Mouse (Mus musculus) lung, embryonic 14.5 days (tissue): ENCODE measurements around the gene Mei1. TPM values are rescaled to one million over a fixed set of nuclear protein-coding genes. Genes with fewer than 3 reads are reported as not detected.
A peak's percentile ranks its signal among the peaks of the same experiment; 100 is the strongest.

Experiments used
- ATAC-seq: fragments of 200-750 bp; cut with Nextera tagmentation; 2 replicates; pipeline ENCODE4 v1.8.0; 2017; ENCODE audit warnings: mild to moderate bottlenecking, moderate TSS enrichment, moderate library complexity; ENCODE audit not compliant: insufficient read depth
- DNase-seq: peaks from one replicate; pipeline ENCODE4 v3.0.0-alpha.2; 2015
- H3K27ac ChIP-seq: fragments of 300-500 bp; sonication (generic); 2 replicates; pipeline ENCODE4 v1.5.1; 2014; ENCODE audit warnings: low read depth, mild to moderate bottlenecking, moderate library complexity
- H3K27me3 ChIP-seq: fragments of 300-500 bp; sonication (generic); 2 replicates; pipeline ENCODE4 v1.6.1; 2014; ENCODE audit warnings: low read length, control low read depth; ENCODE audit not compliant: insufficient read depth
- H3K36me3 ChIP-seq: fragments of 300-500 bp; sonication (generic); 2 replicates; pipeline ENCODE4 v1.6.1; 2014; ENCODE audit warnings: control low read depth; ENCODE audit not compliant: insufficient read depth
- H3K4me1 ChIP-seq: fragments of 300-500 bp; sonication (generic); 2 replicates; pipeline ENCODE4 v1.6.1; 2014; ENCODE audit warnings: antibody characterized with exemption, control low read depth; ENCODE audit not compliant: insufficient read depth
- H3K4me2 ChIP-seq: fragments of 300-500 bp; sonication (generic); 2 replicates; pipeline ENCODE4 v1.6.1; 2014; ENCODE audit warnings: mild to moderate bottlenecking
- H3K4me3 ChIP-seq: fragments of 300-500 bp; sonication (generic); 2 replicates; pipeline ENCODE4 v1.5.1; 2014; ENCODE audit warnings: low read depth, low read length
- H3K9ac ChIP-seq: fragments of 300-500 bp; sonication (generic); 2 replicates; pipeline ENCODE4 v1.6.1; 2014
- H3K9me3 ChIP-seq: fragments of 300-500 bp; sonication (generic); 2 replicates; pipeline ENCODE4 v1.6.1; 2016; ENCODE audit warnings: low read depth, low read length, control low read depth
- CTCF ChIP-seq: IDR thresholded peaks from 2 replicates; pipeline ENCODE4 v1.5.1; 2016; ENCODE audit warnings: antibody characterized with exemption, low read depth
- WGBS: fragments of 180-500 bp; shearing (Covaris S2); extraction: QIAGEN DNeasy Blood & Tissue Kit; methylation state at CpG from one replicate; pipeline ENCODE4 v1.1.7; 2014; 5-methylcytosine and 5-hydroxymethylcytosine counted together
- polyA plus RNA-seq: library from polyadenylated mRNA; unstranded; fragments of >200 nt; fragmentation: Nextera tagmentation; extraction: Ambion mirVana; gene quantifications from 2 replicates; pipeline ENCODE4 v1.2.1, GENCODE M21; 2014

The Mei1 gene
- polyA plus RNA-seq, 1 experiment from 2014 or later: not detected

DNA sequence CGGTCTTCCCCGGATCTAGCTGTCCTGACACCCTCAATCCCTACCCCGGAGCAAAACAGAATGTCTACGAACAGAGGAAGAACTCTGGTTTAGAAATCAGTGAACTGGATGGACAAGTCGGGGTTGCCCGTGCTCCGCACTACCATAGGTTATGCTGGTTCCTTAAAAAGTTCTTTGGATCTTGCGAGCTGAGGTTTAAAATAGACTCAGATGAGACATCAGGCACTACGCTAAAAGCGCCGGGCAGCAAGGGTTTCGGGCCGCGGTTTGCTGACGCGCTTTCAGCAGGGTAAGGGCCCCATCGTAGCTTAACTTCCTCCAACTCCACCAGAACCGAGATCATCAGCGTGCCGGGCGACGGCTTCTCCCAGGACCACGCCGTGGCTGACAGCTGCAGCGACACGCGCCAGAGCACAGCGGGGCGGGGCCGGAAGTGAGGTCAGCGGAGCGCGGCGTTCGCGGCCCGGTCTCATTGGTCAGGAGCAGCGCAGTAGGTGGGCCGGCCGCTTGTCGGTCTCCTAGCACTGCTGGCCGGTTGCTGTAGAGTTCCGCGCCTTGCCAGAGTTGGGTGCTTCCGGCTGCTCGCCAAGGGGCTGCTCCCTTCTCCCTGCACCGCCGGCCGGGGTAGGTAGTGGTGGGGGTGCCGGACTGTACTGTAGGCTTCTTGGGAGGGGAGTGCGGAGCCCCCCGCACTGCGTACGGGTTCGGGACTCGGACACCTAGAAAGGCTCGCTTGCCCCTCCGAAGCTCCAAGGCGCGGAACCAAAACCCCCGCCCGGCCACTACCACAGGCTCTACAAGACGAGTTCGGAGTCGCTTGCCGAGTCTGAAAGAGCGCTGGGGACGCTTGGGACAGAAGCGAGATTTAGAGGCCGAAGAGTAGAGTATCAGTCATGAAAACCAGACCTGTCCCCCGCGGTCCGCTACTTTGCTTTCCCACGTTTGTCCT is 57.9 kb downstream of the Mei1 start, which contains the start of gene Ccdc134:
TSS of gene Ccdc134 (plus strand) at position 497 of the 949 bp plus-strand sequence.
- TF ChIP-seq CTCF: peak; percentile 2; the same call in 1 of the 2 replicates
- Histone ChIP-seq H3K36me3 (peaks cover 14% of the 10 kb centered on the region; the same call in 1 of the 2 replicates), H3K27me3 (no peaks in the 10 kb centered on the region), H3K27ac (peak within 1 kb of the TSS; percentile 76), H3K4me2 (peak within 1 kb of the TSS; percentile 94), H3K9ac (peak within 1 kb of the TSS; percentile 78), H3K4me3 (peak within 1 kb of the TSS; percentile 76), H3K4me1 (peaks cover 6% of the 10 kb centered on the region; the same call in 1 of the 2 replicates), H3K9me3 (no peaks in the 10 kb centered on the region)
- peak; percentile 99 for ATAC-seq
- under 1% methylated on average over 74 of the region's 74 CpGs for WGBS
- DNase-seq: peak; percentile 98

GRCm38 (mm10) chr15:82128398-82128797 is 58.6 kb downstream of the Mei1 start:
- WGBS: under 1% methylated on average over 5 of the region's 5 CpGs
- DNase-seq: peak; percentile 44
- Histone ChIP-seq H3K4me1 (peaks cover 6% of the 10 kb centered on the region; the same call in 1 of the 2 replicates), H3K9me3 (no peaks in the 10 kb centered on the region), H3K9ac (peak overlapping the region; percentile 78), H3K27me3 (no peaks in the 10 kb centered on the region), H3K4me3 (peak overlapping the region; percentile 76), H3K27ac (peak overlapping the region; percentile 76; the same call in 1 of the 2 replicates), H3K36me3 (peaks cover 14% of the 10 kb centered on the region; the same call in 1 of the 2 replicates), H3K4me2 (peak overlapping the region; percentile 94)
- peak; percentile 8; the same call in 1 of the 2 replicates for ATAC-seq
- no peak for TF ChIP-seq CTCF

DNA sequence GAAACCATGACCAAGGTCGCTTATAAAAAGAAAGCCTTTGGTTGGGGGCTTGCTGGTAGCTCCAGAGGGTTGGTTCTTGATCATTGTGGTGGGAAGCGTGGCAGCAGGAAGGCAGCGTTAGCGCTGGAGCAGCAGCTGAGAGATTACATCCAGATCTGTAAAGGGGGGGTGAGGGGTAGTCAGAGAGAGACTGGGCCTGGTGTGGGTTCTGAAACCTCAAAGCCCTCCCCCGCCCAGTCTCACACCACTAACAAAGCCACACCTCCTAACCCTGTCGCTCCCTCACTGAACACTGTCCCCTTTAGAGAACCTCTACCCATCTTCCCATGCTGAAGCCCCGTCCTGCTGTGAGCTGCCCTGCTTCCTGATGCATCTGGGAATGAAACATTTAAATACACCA is 60.8 kb downstream of the Mei1 start:
- H3K4me3 ChIP-seq: no peak overlapping the region
- H3K9me3 ChIP-seq: no peaks in the 10 kb centered on the region
- no peak overlapping the region for H3K9ac ChIP-seq
- no peak overlapping the region for H3K4me2 ChIP-seq
- peaks cover 6% of the 10 kb centered on the region; the same call in 1 of the 2 replicates for H3K4me1 ChIP-seq
- no peak for TF ChIP-seq CTCF
- H3K36me3 ChIP-seq: peaks cover 14% of the 10 kb centered on the region; the same call in 1 of the 2 replicates
- DNase-seq (no peak), ATAC-seq (no peak)
- H3K27ac ChIP-seq: no peak overlapping the region
- WGBS: 66% methylated on average over 7 of the region's 7 CpGs
- no peaks in the 10 kb centered on the region for H3K27me3 ChIP-seq

DNA sequence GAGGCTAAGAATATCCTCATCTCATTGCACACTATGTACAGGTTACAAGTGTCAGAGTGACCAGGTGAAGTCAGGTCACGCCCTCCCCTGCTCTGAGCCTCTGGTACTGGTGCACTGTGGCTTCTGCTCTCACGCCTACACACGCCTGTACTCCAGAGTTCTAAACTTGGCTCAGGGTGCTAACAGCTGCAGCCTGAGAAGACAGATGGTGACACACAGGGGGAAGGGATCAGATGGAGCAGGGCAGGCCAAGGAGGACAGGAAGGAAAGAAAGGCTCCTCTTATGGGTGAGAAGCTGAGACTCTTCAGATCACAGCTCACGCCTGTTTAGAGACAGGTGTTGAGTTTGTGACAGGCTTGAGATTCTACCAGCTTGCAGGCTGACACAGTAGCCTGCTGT is 65.6 kb downstream of the Mei1 start:
- peaks cover 15% of the 10 kb centered on the region; the same call in 1 of the 2 replicates for H3K36me3 ChIP-seq
- H3K4me1 ChIP-seq: no peaks in the 10 kb centered on the region
- no peak for ATAC-seq

GRCm38 (mm10) chr15:82138565-82138964 is 68.8 kb downstream of the Mei1 start:
- H3K9me3 ChIP-seq: no peaks in the 10 kb centered on the region
- peaks cover 11% of the 10 kb centered on the region; the same call in 1 of the 2 replicates for H3K36me3 ChIP-seq
- no peak overlapping the region for H3K4me2 ChIP-seq
- ATAC-seq (no peak; the same call in 1 of the 2 replicates), DNase-seq (peak; percentile 86)
- H3K4me3 ChIP-seq: no peak overlapping the region
- no peaks in the 10 kb centered on the region for H3K27me3 ChIP-seq
- no peaks in the 10 kb centered on the region for H3K4me1 ChIP-seq
- peak; percentile 86 for TF ChIP-seq CTCF
- 54% methylated on average over 4 of the region's 4 CpGs for WGBS
- no peak overlapping the region for H3K27ac ChIP-seq
- H3K9ac ChIP-seq: no peak overlapping the region

More for the DNA sequence above, 65.6 kb downstream of the Mei1 start:
- H3K4me3 ChIP-seq: no peak overlapping the region
- WGBS: 72% methylated on average over 4 of the region's 4 CpGs
- H3K27ac ChIP-seq: no peak overlapping the region
- DNase-seq: no peak
- no peaks in the 10 kb centered on the region for H3K9me3 ChIP-seq
- H3K4me2 ChIP-seq: no peak overlapping the region
- TF ChIP-seq CTCF: no peak
- no peaks in the 10 kb centered on the region for H3K27me3 ChIP-seq
- H3K9ac ChIP-seq: no peak overlapping the region

DNA sequence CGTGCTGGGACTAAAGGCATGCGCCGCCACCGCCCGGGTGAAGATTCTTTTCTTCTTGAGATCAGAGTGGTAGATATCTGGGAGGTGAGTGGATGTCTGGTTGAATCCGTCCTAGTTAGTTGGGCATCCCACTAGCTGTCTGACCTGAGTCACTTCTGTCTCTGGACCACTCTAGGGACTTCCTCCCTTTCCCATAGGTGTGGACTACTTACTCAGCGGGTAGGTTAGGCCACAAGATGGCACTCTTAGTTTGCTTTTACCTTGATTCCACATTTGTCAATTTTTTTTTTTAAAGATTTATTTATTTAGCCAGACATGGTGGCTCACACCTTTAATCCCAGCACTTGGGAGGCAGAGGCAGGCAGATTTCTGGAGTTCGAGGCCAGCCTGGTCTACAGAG is 69.4 kb downstream of the Mei1 start:
- H3K27ac ChIP-seq: no peak overlapping the region
- no peaks in the 10 kb centered on the region for H3K4me1 ChIP-seq
- H3K27me3 ChIP-seq: no peaks in the 10 kb centered on the region
- H3K4me3 ChIP-seq: no peak overlapping the region
- DNase-seq (peak; percentile 37), ATAC-seq (no peak)
- WGBS: 92% methylated on average over 8 of the region's 8 CpGs
- no peak overlapping the region for H3K4me2 ChIP-seq
- H3K36me3 ChIP-seq: peaks cover 11% of the 10 kb centered on the region; the same call in 1 of the 2 replicates
- H3K9me3 ChIP-seq: no peaks in the 10 kb centered on the region
- peak; percentile 44; the same call in 1 of the 2 replicates for TF ChIP-seq CTCF
- no peak overlapping the region for H3K9ac ChIP-seq

DNA sequence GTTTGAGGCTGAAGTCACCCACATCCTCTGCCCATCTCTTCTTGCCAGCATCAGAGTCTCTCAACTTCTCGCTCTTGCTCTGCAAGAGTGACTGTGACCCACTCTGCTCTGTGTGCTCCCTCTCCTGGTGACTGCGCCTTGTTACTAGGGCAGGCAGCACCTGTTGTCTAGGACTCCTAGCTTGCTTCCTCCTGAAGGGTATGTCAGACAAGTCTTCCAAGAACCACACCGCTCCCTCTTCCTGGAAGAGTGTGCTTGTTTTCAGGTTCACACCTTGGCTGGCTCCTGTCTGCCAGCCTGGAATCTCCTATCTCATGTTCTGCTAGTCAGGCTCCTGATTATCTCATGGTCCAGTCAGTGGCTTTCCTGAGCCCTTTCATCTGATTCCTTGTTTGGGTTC is 70.6 kb downstream of the Mei1 start:
- H3K4me2 ChIP-seq: no peak overlapping the region

More for the DNA sequence above, 70.6 kb downstream of the Mei1 start:
- Histone ChIP-seq H3K9ac (no peak overlapping the region), H3K36me3 (peaks cover 11% of the 10 kb centered on the region; the same call in 1 of the 2 replicates), H3K27me3 (no peaks in the 10 kb centered on the region), H3K4me3 (no peak overlapping the region), H3K4me1 (peaks cover 2% of the 10 kb centered on the region), H3K27ac (no peak overlapping the region), H3K9me3 (no peaks in the 10 kb centered on the region)
- DNase-seq: no peak
- ATAC-seq: no peak
- no peak for TF ChIP-seq CTCF
- WGBS: 77% methylated on average over 3 of the region's 3 CpGs
